Mouse (Mus musculus): Measurements from ENCODE around the gene Tgm2. TPM values are rescaled to one million over a fixed set of nuclear protein-coding genes. Genes with fewer than 3 reads are reported as not detected.

Tgm2 gene
- polyA plus RNA-seq, 1 experiment = 7.2 TPM

GRCm38 (mm10) chr2:158174958-158175357, 28.7 kb upstream of the Tgm2 start:
- no peak for TF ChIP-seq GATA1 (IDR thresholded peaks at IDR 0.05; ENCODE audit: low read length)

- TF ChIP-seq GATA1 (IDR thresholded peaks at IDR 0.05; ENCODE audit: low read length) = no peak
These were observed 28.2 kb upstream of the Tgm2 start for GRCm38 (mm10) chr2:158174438-158174837.

- TF ChIP-seq GATA1 (IDR thresholded peaks at IDR 0.05; ENCODE audit: low read length) = no peak
These were observed 24.2 kb upstream of the Tgm2 start for GRCm38 (mm10) chr2:158170394-158170793.

- no peak for TF ChIP-seq GATA1 (IDR thresholded peaks at IDR 0.05; ENCODE audit: low read length)
These were observed 23.5 kb upstream of the Tgm2 start for GRCm38 (mm10) chr2:158169771-158170170.

GRCm38 (mm10) chr2:158169351-158169750, 23.1 kb upstream of the Tgm2 start:
- TF ChIP-seq GATA1 (IDR thresholded peaks at IDR 0.05; ENCODE audit: low read length) = no peak

- TF ChIP-seq GATA1 (IDR thresholded peaks at IDR 0.05; ENCODE audit: low read length) = no peak
These were observed 22.5 kb upstream of the Tgm2 start for GRCm38 (mm10) chr2:158168741-158169211.

GRCm38 (mm10) chr2:158167496-158168205, 21.4 kb upstream of the Tgm2 start:
- no peak for TF ChIP-seq GATA1 (IDR thresholded peaks at IDR 0.05; ENCODE audit: low read length)

GRCm38 (mm10) chr2:158166628-158167027, 20.4 kb upstream of the Tgm2 start:
- no peak for TF ChIP-seq GATA1 (IDR thresholded peaks at IDR 0.05; ENCODE audit: low read length)

- TF ChIP-seq GATA1 (IDR thresholded peaks at IDR 0.05; ENCODE audit: low read length) = no peak
These were observed 19.5 kb upstream of the Tgm2 start for GRCm38 (mm10) chr2:158165776-158166175.

GRCm38 (mm10) chr2:158163034-158163433, 16.8 kb upstream of the Tgm2 start:
- TF ChIP-seq GATA1 (IDR thresholded peaks at IDR 0.05; ENCODE audit: low read length) = no peak

GRCm38 (mm10) chr2:158161761-158162160, 15.5 kb upstream of the Tgm2 start:
- no peak for TF ChIP-seq GATA1 (IDR thresholded peaks at IDR 0.05; ENCODE audit: low read length)

- TF ChIP-seq GATA1 (IDR thresholded peaks at IDR 0.05; ENCODE audit: low read length) = no peak
These were observed 13.4 kb upstream of the Tgm2 start for GRCm38 (mm10) chr2:158159376-158160235.

- no peak for TF ChIP-seq GATA1 (IDR thresholded peaks at IDR 0.05; ENCODE audit: low read length)
These were observed 11.4 kb upstream of the Tgm2 start for GRCm38 (mm10) chr2:158157654-158158053.

GRCm38 (mm10) chr2:158156487-158156886, 10.3 kb upstream of the Tgm2 start:
- TF ChIP-seq GATA1 (IDR thresholded peaks at IDR 0.05; ENCODE audit: low read length) = no peak

- no peak for TF ChIP-seq GATA1 (IDR thresholded peaks at IDR 0.05; ENCODE audit: low read length)
These were observed 9.4 kb upstream of the Tgm2 start for GRCm38 (mm10) chr2:158155615-158156014.

- no peak for TF ChIP-seq GATA1 (IDR thresholded peaks at IDR 0.05; ENCODE audit: low read length)
These were observed 8.9 kb upstream of the Tgm2 start for GRCm38 (mm10) chr2:158155101-158155500.
